Mouse (Mus musculus): ENCODE measurements around the gene Prrx2. TPM values are rescaled to one million over a fixed set of nuclear protein-coding genes. Genes with fewer than 3 reads are reported as not detected.
A peak's percentile ranks its signal among the peaks of the same experiment; 100 is the strongest.
"Not testable (repeated sequence)": the region's sequence is repeated elsewhere in the genome, so short reads cannot be mapped to it uniquely, and the experiment has no call there.

The Prrx2 gene
- total RNA-seq, 2 experiments from 2014 or later = 1.5 to 1.7 TPM

DNA sequence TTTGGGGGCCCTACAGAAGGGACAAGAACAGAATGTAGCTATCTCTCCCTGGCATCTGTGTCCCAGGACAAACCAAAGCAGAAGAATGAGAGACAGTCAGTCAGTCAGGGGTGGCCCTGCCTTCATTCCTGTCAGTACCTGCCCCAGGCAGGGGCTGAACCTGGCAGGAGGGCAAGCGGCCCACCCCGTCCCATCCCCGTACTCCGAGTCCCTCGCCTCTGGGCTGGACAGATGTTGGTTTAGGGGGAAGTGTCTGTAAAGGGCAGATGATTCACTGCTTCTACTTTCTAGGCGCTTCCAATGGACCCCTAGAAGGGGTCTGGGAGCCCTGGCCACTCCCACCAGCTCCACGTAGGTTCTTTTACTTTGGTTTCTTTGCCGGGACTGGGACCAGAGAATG lies 67.5 kb downstream of the Prrx2 start:
- intact Hi-C loops (cut with DNase I) = no loop called here
- peak overlapping the region; percentile 33 for H3K4me3 ChIP-seq
- no peak for DNase-seq (ENCODE audit: extremely low spot score in 1 of 2, low spot score in 2 of 2)
- TF ChIP-seq CTCF (IDR thresholded peaks at IDR 0.05) = no peak
- no peak overlapping the region for H3K27ac ChIP-seq

DNA sequence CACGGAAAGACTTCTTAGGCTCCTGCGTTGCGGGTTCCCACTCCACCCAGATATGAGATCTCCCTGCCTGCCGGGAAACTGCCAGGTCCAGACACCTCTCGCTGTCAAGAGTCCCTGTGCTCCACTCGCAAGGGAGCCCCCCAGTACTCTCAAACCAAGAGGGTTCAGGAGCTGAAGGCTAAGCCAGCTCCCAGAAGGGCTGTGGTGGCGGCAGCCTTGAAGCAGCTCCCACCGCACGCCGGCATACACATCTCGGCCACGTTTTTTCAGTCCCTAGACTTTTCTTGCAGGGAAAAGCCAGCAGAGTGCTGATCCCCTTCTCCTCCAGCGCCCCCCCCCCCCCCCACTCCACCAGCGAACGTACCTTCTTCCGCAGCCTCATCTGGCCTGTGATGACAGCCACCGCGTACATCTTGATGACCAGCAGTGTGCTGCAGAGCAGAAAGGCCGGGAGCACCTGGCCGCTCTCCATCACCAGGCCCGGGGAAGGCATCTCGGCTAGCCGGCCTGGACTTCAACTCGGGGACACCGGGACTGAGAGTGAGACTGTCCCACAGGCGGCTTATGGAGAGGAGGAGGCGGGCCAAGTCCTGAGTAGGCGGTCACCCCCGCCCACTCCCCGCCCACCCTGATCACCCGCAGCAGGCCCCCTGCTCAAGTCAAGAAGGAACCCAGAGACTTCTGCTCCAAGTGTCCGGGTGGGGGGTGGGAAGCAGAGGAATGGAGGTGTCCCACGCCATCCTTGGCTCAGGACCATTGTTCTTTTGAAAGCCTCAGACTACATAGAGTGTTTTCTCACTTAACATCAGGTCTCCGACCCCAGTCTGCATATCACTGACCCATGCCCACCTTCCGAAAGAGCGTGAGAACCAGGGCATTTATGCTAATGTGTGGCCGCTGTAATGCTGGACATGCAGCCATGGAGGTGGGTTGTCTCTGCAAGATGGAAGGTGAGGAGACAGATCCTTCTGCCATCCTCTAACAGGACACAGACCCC lies 68.3 kb downstream of the Prrx2 start:
- no peak for DNase-seq (ENCODE audit: extremely low spot score in 1 of 2, low spot score in 2 of 2)
- no peak for TF ChIP-seq CTCF (IDR thresholded peaks at IDR 0.05)
- intact Hi-C loops (cut with DNase I) = no loop called here

DNA sequence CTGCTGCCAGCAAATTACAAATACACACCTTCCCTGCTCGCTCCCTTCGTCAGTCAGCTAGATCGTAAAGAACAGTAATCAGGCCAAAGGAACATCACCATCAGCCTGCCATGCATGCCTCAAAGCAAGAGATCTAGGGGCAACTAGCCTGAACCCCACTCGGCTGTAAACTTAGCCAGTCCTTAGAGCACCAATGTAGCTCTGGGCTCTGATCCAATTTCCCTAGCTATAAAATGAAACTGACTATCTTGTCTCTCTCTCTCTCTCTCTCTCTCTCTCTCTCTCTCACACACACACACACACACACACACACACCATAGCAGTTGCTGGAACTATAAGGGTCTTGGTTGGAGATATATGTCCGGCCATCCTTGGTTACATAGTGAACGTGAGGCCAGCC lies 69.5 kb downstream of the Prrx2 start:
- intact Hi-C loops (cut with DNase I) = no loop called here
- Histone ChIP-seq H3K27ac (no peak overlapping the region), H3K4me3 (no peak overlapping the region)
- no peak for DNase-seq (ENCODE audit: extremely low spot score in 1 of 2, low spot score in 2 of 2)
- no peak for TF ChIP-seq CTCF (IDR thresholded peaks at IDR 0.05)

More for the DNA sequence above, 68.3 kb downstream of the Prrx2 start:
- Histone ChIP-seq H3K4me3 (peak overlapping the region; percentile 33), H3K27ac (no peak overlapping the region)

DNA sequence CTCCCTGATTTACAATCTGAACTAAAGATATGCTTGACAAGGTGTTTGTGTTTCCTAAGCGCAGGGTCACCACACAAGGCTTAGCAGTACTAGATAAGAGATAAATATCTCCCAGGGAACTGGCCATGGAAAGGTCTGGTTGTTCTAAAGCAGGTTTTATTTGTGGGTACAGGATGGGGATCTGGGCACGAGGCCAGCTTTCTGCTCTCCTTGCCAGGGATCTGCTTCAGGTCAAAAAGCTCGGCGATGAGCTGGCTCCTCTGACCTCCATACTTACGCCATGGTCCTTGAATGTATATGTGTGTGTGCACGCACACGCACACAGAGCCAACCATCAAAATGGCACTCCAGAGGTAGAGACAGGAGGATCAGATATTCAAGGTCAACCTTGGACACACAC lies 70.2 kb downstream of the Prrx2 start:
- DNase-seq (ENCODE audit: extremely low spot score in 1 of 2, low spot score in 2 of 2) = no peak
- Histone ChIP-seq H3K27ac (no peak overlapping the region), H3K4me3 (no peak overlapping the region)
- intact Hi-C loops (cut with DNase I) = no loop called here
- no peak for TF ChIP-seq CTCF (IDR thresholded peaks at IDR 0.05)

DNA sequence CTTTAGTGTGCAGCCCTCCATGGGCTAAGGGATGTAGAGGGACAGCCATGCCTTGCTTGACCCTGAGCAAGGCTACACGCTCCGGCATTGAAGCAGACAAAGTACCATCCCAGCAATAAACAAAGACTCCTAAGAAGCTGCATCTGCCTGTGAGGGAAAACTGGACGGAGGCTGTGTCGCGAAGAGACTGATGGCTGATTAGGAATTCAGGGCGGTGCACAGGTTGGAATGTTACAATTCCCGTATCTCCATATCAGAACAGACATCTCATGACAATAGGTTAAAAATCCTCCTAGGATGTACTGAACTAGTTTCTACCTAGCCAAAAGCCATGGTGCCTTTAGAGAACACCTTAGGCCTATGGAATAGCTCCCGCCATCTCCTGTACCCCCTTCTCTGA lies 71.1 kb downstream of the Prrx2 start:
- H3K4me3 ChIP-seq = no peak overlapping the region
- no peak overlapping the region for H3K27ac ChIP-seq
- no peak for TF ChIP-seq CTCF (IDR thresholded peaks at IDR 0.05)
- DNase-seq (ENCODE audit: extremely low spot score in 1 of 2, low spot score in 2 of 2) = no peak
- intact Hi-C loops (cut with DNase I) = no loop called here

DNA sequence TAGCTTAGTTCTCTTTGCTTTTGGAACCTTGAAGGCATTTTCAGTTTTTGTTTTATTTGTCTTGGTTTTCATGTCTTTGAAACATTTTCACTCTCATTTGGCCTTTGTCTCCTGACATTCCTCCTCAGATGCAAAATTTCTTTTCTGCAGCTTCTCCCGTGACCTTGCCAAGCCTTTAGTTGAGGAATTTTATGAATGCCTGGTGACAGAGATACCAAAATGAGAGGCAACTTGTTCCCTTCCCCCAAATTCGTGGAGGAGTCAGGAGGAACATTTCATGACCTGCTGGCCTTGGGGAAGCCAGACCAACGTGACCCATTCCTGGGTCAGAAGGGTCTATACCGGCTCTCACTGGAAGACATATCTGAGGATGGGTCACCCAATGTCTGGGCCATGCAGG lies 71.9 kb downstream of the Prrx2 start:
- Histone ChIP-seq H3K4me3 (no peak overlapping the region), H3K27ac (no peak overlapping the region)
- TF ChIP-seq CTCF (IDR thresholded peaks at IDR 0.05) = no peak
- no peak for DNase-seq (ENCODE audit: extremely low spot score in 1 of 2, low spot score in 2 of 2)
- intact Hi-C loops (cut with DNase I) = no loop called here

DNA sequence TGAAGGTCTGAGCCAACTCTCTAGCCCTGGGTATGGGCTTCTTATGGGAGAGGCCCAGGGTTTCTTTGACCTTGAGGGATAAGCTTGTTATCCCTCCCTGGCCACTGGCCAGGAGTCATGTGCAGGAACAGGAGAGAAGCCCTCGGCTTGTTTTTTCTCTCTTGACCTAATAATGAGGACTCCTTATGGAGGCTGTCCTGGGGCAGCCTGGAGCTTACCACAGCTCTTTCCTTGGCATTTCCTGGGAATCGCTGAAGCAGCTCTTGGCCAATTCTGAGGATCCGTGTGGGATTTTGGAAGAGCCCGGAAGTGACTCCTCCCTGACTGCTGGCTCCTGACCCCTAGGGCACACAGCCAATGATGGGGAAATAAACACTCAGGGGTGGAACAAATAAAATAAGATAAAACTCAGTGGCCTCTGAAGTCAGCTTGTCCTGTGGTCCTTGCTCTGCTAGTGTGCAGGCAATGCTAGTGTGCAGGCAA lies 77.6 kb downstream of the Prrx2 start:
- no peak for DNase-seq (ENCODE audit: extremely low spot score in 1 of 2, low spot score in 2 of 2)

DNA sequence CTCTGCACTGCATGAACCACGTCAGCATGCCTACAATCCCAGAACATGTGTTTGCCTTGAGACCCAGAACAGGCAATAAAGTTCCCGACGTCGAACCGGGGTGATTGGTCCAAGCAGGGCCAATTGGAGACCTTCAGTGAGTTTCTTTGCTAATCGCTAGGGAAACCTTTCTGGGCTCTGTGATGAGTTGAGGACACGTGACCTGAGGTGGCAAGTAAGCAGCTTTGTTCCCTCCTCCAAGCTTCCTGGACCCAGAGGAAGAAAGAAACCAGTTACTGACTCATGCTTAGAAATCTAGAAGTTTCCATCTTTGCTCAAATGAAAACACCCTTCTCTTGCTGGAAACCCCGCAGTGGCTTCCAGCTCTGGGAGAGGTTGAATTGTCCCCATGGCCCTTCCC lies 78.2 kb downstream of the Prrx2 start:
- intact Hi-C loops (cut with DNase I) = loop anchor here (2.0 kb wide), 1 partner anchor 16 kb away; no protein-coding TSS in a partner anchor
- no peak overlapping the region for H3K4me3 ChIP-seq
- TF ChIP-seq CTCF (IDR thresholded peaks at IDR 0.05) = no peak
- DNase-seq (ENCODE audit: extremely low spot score in 1 of 2, low spot score in 2 of 2) = no peak
- H3K27ac ChIP-seq = no peak overlapping the region

More for the DNA sequence above, 77.6 kb downstream of the Prrx2 start:
- H3K4me3 ChIP-seq = no peak overlapping the region
- H3K27ac ChIP-seq = no peak overlapping the region; the same call in 1 of the 2 replicates
- intact Hi-C loops (cut with DNase I) = loop anchor here (2.0 kb wide), 1 partner anchor 16 kb away; no protein-coding TSS in a partner anchor
- TF ChIP-seq CTCF (IDR thresholded peaks at IDR 0.05) = no peak

DNA sequence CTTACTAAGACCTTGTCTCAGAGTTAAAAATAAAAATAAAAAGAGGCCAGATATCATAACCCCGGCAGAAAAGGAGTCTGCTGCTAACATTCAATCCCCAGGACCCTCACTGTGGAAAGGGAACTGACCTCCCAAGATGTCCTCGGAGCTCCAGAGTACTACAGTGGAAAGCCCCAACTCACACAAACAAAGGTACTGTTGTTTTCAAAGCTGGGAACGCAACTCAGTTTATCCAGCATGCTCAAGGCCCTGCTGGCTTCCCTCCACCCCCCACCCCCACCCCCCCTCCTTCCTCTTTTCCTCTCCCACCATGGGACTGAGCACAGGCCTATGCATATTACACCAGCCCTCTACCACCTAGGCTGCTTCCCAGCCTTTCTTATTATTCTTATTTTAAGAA lies 80.1 kb downstream of the Prrx2 start:
- Histone ChIP-seq H3K4me3 (no peak overlapping the region), H3K27ac (no peak overlapping the region)
- intact Hi-C loops (cut with DNase I) = no loop called here
- DNase-seq (ENCODE audit: extremely low spot score in 1 of 2, low spot score in 2 of 2) = no peak
- no peak for TF ChIP-seq CTCF (IDR thresholded peaks at IDR 0.05)

DNA sequence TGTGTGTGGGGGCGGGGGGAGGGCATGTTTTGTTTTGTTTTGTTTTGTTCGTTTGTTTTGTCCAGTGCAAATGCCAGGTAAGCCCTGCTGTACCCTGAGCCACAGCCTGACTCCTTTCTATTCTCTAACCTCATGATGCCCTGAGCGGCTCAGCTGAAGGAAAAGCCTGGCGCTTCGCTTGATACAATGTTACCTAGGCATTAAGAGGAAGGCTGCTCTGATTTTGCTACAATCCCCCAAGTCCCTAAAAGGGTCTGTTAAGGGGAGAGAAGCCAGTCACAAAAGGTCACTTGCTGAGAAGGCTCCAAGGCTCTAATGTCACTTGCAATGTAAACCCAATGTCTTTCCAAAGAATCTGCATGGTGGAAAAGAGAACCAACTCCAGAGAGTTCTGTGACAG lies 80.6 kb downstream of the Prrx2 start:
- DNase-seq (ENCODE audit: extremely low spot score in 1 of 2, low spot score in 2 of 2) = no peak
- no peak overlapping the region for H3K27ac ChIP-seq

DNA sequence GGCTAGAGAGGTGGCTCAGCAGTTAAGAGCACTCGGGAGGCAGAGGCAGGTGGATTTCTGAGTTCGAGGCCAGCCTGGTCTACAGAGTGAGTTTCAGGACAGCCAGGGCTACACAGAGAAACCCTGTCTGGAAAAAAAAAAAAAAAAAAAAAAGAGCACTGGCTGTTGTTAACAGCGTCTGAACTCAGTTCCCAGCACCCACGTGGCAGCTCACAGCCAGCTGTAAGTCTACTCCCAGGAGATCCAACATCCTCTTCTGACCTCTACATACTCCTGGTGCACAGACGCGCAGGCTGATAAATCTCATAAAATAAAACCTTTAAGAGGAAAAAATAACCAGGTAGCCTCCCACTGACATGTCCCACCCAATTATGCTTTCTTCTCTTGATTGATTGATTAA lies 81.2 kb downstream of the Prrx2 start:
- intact Hi-C loops (cut with DNase I); H3K27ac ChIP-seq; DNase-seq (ENCODE audit: extremely low spot score in 1 of 2, low spot score in 2 of 2); H3K4me3 ChIP-seq: not testable (repeated sequence)

More for the DNA sequence above, 80.6 kb downstream of the Prrx2 start:
- intact Hi-C loops (cut with DNase I) = no loop called here
- no peak overlapping the region for H3K4me3 ChIP-seq
- TF ChIP-seq CTCF (IDR thresholded peaks at IDR 0.05) = no peak

DNA sequence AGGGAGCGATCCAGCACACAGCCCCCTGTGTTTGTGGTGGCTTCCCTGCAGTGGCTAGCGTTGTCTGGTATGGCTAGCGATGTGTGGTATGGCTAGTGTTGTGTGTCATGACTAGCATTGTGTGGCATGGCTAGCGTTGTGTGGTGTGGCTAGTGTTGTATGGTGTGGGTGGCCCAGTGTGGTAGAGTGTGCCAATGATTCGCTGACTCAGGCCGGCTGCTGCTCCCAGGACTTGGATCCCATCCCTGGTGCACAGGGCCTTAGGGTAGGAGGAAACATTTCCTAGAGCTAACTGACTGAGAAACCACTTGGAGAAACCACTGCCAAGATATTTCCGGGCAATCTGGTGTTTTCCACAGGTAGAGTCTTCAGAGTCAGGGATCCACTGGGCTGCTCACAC lies 82.9 kb downstream of the Prrx2 start:
- no peak overlapping the region for H3K4me3 ChIP-seq
- H3K27ac ChIP-seq = no peak overlapping the region
- DNase-seq (ENCODE audit: extremely low spot score in 1 of 2, low spot score in 2 of 2) = no peak
- intact Hi-C loops (cut with DNase I) = no loop called here
- no peak for TF ChIP-seq CTCF (IDR thresholded peaks at IDR 0.05)

All from left cerebral cortex, adult 2 months (tissue).